Mouse (Mus musculus): ENCODE measurements around the gene Dcdc2b.

The Dcdc2b gene

DNA sequence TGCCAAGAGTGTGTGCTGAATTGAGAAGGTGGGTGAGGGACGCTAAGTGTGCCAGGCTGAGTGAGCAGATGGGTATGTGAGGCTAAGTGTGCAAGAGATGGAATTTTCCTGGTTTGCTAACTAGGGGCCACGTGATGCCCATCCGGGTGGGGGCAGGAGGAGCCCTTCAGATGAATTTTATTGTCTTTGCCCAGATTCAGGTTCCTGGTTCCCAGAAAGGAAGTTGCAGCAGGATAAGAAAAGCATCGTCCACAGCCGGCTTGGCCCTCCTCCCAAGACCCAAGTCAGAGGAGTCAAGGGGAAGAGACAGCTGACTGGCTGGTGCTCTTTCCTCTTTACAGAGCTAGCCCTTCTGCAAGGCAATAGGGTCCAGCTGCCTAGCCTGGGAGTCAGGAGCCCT, 35.6 kb downstream of the Dcdc2b start, which contains the start of gene Fam167b:
Gene Fam167b, minus strand, starts transcription at position 84 of the 400 bp plus-strand sequence.
- no peak for DNase-seq (ENCODE audit: low spot score)

- DNase-seq (ENCODE audit: low spot score) = no peak
Measured at GRCm38 (mm10) chr4:129577688-129578087, 36.4 kb downstream of the Dcdc2b start.

GRCm38 (mm10) chr4:129576863-129577491, 37.1 kb downstream of the Dcdc2b start:
- peak; percentile 59 for DNase-seq (ENCODE audit: low spot score)

DNA sequence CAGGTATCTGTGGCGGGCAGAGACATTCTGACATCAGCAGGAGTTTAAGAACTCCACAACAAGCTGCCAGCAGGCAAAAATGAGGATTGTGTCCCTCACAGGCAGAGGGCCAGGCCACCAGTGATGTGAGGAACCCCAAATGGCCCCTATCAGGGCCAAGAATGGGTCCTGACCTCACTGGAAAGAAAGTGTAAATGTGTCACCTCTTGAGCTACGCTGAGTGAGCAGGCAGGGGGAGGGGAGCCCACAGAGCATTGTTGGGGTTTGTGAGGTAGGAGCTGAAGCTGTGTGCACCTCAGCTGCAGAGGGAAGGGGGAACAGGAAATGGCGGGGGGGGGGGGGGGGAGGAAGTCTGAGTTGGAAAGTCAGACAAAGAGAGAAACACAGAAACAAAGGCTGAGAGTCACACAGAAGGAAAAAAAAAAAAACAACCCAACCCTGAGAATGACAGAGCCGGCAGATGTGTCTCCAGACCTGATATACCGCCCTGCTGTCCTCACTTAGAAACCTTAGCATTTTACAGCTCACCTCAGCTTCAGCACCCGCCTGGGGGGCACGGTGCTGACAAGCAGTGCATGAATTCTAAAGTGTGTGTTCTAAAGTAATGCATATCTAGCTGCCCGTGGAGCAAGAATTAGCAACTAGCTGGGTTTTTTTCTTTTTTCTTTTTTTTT, 38.7 kb downstream of the Dcdc2b start:
- DNase-seq (ENCODE audit: low spot score) = peak; percentile 93

GRCm38 (mm10) chr4:129573430-129573829, 40.6 kb downstream of the Dcdc2b start, which contains the start of gene Lck:
Lck (minus strand) TSS chr4:129573641.
- DNase-seq (ENCODE audit: low spot score) = peak; percentile 86

GRCm38 (mm10) chr4:129573093-129573370, 41.0 kb downstream of the Dcdc2b start:
- no peak for DNase-seq (ENCODE audit: low spot score)

DNA sequence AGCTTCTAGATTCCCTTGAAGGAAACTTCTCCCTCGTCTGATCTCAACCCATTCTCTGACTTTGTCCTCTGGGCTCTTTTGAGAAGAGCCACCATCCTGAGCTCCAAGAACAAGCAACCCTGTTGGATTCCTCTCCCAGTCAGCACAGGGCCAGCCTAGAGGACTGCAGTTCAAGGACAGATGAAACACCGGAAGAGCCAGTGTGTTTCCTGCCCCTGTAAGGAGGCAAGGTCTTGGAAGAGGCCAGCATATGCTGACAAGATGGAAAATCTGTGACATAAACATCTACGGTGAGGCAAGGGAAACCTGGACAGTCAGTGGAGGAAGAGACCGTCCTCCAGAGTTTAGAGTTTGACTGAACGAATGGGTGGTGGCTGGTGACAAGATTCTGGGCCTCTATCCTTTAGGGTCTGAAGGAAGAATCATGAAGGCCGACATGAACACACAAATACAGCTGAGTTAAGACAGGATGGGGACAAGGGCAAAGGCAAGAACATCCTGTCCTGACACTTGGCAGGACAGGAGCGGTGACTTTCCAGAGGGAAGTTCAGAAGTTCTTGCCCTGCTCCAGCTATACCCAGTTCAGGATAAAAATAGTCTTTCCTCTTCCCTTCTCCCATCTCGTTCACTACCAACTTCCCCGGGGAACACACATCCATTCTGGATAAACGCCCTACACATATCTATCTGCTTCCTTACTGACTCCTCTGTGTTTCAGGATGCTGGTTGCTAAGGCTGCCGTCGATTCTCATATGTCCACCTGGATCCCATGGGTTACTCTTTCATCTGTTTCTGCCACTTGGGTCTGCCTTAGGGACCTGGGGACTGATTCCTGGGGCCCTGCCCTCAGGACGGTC, 41.6 kb downstream of the Dcdc2b start:
- no peak for DNase-seq (ENCODE audit: low spot score)

- DNase-seq (ENCODE audit: low spot score) = peak; percentile 63
Measured at GRCm38 (mm10) chr4:129571551-129572084, 42.4 kb downstream of the Dcdc2b start.

- DNase-seq (ENCODE audit: low spot score) = peak; percentile 81
Measured at GRCm38 (mm10) chr4:129570028-129570427, 44.0 kb downstream of the Dcdc2b start.

- DNase-seq (ENCODE audit: low spot score) = no peak
Measured at GRCm38 (mm10) chr4:129568366-129568765, 45.7 kb downstream of the Dcdc2b start.

DNA sequence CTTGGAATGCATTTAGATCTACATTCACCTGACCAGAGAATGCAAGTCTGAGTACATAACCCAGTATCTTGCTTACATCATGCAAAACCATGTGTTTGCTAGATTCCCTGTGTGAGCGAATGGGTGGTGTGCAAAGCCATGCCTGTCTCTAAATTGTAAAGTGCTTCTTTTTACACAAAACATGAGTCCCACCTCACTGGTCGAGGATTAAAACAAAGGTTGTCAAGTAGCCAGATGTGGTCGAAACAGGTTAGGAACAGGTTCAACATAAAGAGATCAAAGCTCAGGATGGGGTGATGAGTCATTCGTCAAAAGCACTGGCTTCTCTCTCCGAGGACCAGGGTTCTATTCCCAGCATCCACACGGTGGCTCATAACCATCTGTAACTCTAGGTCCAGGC, 48.9 kb downstream of the Dcdc2b start:
- peak; percentile 62 for DNase-seq (ENCODE audit: low spot score)

GRCm38 (mm10) chr4:129563718-129564117, 50.3 kb downstream of the Dcdc2b start:
- DNase-seq (ENCODE audit: low spot score) = no peak

DNA sequence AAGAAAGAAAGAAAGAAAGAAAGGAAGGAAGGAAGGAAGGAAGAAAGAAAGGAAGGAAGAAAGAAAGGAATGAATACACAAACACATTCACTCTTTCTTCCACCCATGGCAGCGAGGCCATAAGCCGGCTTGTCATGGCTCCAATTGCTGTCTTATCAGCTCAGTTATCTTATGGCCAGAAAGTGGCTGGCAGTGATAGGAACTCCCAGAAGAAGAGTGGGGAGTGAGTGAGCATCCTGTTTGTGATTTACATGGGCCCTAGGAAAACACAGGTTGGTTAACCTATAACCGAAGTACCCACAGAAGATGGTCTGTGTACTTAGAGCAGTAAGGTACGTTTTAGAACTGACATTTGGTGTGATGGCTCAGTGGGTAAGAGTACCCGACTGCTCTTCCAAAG, 52.9 kb downstream of the Dcdc2b start:
- peak; percentile 29 for DNase-seq (ENCODE audit: low spot score)
